Mouse (Mus musculus) embryonic fibroblast, embryonic 13.5 days (primary cell): ENCODE measurements around the gene Kcnb1.

ENCODE experiments used
- CTCF ChIP-seq: IDR thresholded peaks from 2 replicates; pipeline ENCODE4 v1.5.1; 2011; ENCODE audit warnings: mild to moderate bottlenecking, control low read depth, low read length, moderate library complexity, borderline replicate concordance; ENCODE audit not compliant: insufficient read depth
- POLR2A ChIP-seq: IDR thresholded peaks from 2 replicates; pipeline ENCODE4 v1.6.1; 2011; ENCODE audit warnings: low read depth, mild to moderate bottlenecking, control low read depth, low read length, moderate library complexity

DNA sequence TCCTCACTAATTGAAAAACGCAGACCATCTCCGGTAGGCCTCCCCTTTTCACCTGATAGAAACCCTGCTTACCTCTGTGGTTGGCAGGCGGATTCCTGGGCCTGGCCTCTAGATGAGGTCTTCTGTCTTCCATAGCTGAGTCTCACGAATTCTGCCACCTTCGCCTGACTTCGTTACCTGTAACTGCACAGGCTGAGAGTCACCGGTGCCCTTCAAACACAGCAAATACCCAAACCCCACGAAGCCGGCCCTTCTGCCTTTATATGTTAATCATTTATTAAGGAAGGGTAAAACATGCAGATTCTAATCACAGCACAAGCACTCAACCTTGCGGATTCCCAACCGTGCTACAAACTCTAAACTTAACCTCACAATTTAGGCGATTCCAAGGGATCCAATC, 130.0 kb downstream of the Kcnb1 start:
- TF ChIP-seq CTCF (no peak), POLR2A (no peak)
